Mouse (Mus musculus): ENCODE results near the gene Prkca. TPM values are rescaled to one million over a fixed set of nuclear protein-coding genes. Genes with fewer than 3 reads are reported as not detected.

Gene Prkca
- 6.8 and 7.4 TPM in 2 replicates for polyA plus RNA-seq (2012; ENCODE audit: insufficient read depth, insufficient read length, missing spikeins)

- Histone ChIP-seq H3K4me3 (ENCODE audit: insufficient read depth, low read depth, low read length) (peak within 1 kb of the TSS; percentile 83), H3K27ac (replicated peaks; ENCODE audit: low read depth, low read length) (no peak within 1 kb of the TSS), H3K4me1 (ENCODE audit: control insufficient read depth, insufficient read depth, insufficient read length, low read length) (no peaks in the 10 kb centered on the region)
Measured at GRCm38 (mm10) chr11:108343789-108344462, at the start of gene Prkca. Gene Prkca, minus strand, starts transcription at chr11:108343928.

DNA sequence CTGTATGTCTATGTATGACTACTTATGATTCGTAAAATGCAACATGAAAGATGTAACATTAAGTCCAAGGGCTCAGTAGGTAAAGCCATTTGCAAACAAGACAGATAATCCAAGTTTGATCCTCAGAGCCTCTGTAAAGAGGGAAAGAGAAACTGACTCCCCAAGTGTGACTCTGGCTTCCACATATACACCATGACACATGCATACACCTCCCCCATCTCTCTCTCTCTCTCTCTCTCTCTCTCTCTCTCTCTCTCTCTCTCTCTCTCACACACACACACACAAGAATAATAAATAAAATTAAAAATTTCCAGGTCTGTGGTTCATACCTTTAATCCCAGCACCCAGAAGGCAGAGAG lies 41.9 kb upstream of the Prkca start:
- Histone ChIP-seq H3K4me3 (ENCODE audit: insufficient read depth, low read depth, low read length) (no peak overlapping the region), H3K27ac (replicated peaks; ENCODE audit: low read depth, low read length) (no peak overlapping the region), H3K4me1 (ENCODE audit: control insufficient read depth, insufficient read depth, insufficient read length, low read length) (no peaks in the 10 kb centered on the region)

DNA sequence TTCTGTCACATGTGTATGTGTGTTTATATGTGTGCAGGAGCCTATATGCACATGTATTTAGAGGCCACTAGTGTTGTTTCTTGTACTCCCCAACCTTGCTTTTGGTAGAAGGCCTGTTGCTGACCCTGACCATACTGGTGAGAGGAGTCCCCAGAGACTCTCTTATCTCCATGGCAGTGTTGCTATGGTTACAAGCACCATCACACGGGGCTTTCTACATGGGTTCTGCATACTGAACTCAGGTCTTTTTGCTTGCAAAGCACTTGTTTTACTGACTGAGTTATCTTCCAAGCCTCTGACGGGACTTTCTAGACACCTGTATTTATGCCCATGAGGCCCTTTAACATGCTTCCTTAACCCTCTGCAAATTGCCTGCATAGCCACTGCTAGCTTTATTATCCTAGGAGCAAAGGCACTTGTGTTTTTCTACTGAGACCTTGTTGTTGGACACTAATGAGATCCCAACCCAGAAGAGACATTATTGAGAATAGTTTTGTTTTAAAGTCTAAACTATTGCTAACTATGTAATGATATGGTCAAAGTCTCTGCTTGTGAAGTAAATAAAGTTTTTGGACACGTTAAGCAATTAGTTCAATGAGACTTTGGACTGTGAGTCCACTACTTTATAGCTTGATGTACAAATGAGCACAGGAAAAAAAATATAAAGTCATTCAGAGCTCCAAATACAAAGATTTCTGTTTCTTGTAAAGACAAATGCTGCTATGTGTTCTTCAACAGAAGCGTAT lies 41.4 kb upstream of the Prkca start:
- no peaks in the 10 kb centered on the region for H3K4me1 ChIP-seq (ENCODE audit: control insufficient read depth, insufficient read depth, insufficient read length, low read length)
- H3K27ac ChIP-seq (replicated peaks; ENCODE audit: low read depth, low read length): no peak overlapping the region

DNA sequence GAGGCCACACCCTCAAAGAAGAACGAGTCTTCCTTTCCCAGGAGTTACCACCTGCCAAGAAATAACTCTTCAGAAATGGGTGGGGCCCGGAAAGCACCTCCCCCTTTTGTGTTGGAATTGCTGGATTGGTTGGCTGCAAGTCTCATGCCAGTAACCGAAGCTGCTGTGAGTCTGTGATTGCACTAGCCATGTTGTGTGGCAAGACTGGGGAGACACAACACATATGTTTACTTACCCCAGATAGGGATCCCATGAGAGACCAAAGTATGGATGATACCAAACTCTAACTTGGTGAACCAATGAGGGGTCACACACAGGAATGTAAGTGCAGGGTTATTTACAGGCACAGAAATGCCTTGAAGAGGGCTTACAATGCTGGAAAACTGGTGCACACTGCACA lies 38.9 kb upstream of the Prkca start:
- H3K4me1 ChIP-seq (ENCODE audit: control insufficient read depth, insufficient read depth, insufficient read length, low read length): no peaks in the 10 kb centered on the region
- H3K4me3 ChIP-seq (ENCODE audit: insufficient read depth, low read depth, low read length): no peak overlapping the region
- no peak overlapping the region for H3K27ac ChIP-seq (replicated peaks; ENCODE audit: low read depth, low read length)

More for the DNA sequence above, 41.4 kb upstream of the Prkca start:
- no peak overlapping the region for H3K4me3 ChIP-seq (ENCODE audit: insufficient read depth, low read depth, low read length)

- Histone ChIP-seq H3K4me3 (ENCODE audit: insufficient read depth, low read depth, low read length) (no peak overlapping the region), H3K4me1 (ENCODE audit: control insufficient read depth, insufficient read depth, insufficient read length, low read length) (no peaks in the 10 kb centered on the region), H3K27ac (replicated peaks; ENCODE audit: low read depth, low read length) (no peak overlapping the region)
Measured at GRCm38 (mm10) chr11:108378363-108378751, 34.6 kb upstream of the Prkca start.

- H3K4me3 ChIP-seq (ENCODE audit: insufficient read depth, low read depth, low read length): no peak overlapping the region
- no peak overlapping the region for H3K27ac ChIP-seq (replicated peaks; ENCODE audit: low read depth, low read length)
- H3K4me1 ChIP-seq (ENCODE audit: control insufficient read depth, insufficient read depth, insufficient read length, low read length): no peaks in the 10 kb centered on the region
Measured at GRCm38 (mm10) chr11:108377680-108378362, 34.1 kb upstream of the Prkca start.

- H3K4me3 ChIP-seq (ENCODE audit: insufficient read depth, low read depth, low read length): no peak overlapping the region
- no peaks in the 10 kb centered on the region for H3K4me1 ChIP-seq (ENCODE audit: control insufficient read depth, insufficient read depth, insufficient read length, low read length)
- H3K27ac ChIP-seq (replicated peaks; ENCODE audit: low read depth, low read length): no peak overlapping the region
Measured at GRCm38 (mm10) chr11:108376815-108377214, 33.1 kb upstream of the Prkca start.

DNA sequence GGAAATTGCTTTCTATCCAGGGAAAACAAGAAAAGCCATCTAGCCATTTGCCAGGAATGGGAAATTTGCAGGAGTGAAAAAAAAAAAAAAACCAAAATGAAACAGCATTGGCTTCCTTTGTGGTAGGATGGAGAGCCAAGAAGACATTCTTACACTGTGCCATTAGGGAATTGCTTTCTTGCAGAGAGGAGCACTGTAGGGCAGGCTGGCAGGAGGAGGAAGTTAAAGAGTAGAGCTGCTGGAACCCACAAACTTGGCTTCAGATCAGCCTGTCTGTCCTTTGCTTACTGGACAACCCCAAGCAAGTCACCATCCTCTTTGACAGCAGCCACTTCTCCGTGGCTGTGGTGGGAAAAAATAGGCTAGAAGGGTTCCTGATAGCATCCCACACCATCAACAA lies 23.3 kb upstream of the Prkca start:
- Histone ChIP-seq H3K4me1 (ENCODE audit: control insufficient read depth, insufficient read depth, insufficient read length, low read length) (no peaks in the 10 kb centered on the region), H3K27ac (replicated peaks; ENCODE audit: low read depth, low read length) (no peak overlapping the region), H3K4me3 (ENCODE audit: insufficient read depth, low read depth, low read length) (no peak overlapping the region)

DNA sequence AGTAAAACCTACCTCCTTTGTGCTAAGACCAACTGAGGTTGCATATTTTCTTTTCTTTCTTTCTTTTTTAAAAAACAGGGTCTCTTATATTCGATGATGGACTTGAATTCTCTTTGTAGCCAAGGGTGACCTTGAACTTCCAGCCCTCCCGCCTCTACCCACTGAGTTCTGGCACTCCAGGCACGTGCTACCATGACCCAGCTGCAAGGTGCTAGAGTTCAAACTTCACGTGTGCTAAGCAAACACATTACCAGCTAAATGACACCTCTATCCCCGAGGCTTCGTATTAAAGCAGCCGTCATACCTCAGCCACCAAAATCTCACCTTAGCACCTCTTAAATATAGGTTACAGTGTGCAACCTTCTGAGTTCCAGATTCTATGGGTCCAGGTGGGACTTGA lies 21.9 kb upstream of the Prkca start:
- Histone ChIP-seq H3K27ac (replicated peaks; ENCODE audit: low read depth, low read length) (no peak overlapping the region), H3K4me3 (ENCODE audit: insufficient read depth, low read depth, low read length) (no peak overlapping the region), H3K4me1 (ENCODE audit: control insufficient read depth, insufficient read depth, insufficient read length, low read length) (no peaks in the 10 kb centered on the region)

DNA sequence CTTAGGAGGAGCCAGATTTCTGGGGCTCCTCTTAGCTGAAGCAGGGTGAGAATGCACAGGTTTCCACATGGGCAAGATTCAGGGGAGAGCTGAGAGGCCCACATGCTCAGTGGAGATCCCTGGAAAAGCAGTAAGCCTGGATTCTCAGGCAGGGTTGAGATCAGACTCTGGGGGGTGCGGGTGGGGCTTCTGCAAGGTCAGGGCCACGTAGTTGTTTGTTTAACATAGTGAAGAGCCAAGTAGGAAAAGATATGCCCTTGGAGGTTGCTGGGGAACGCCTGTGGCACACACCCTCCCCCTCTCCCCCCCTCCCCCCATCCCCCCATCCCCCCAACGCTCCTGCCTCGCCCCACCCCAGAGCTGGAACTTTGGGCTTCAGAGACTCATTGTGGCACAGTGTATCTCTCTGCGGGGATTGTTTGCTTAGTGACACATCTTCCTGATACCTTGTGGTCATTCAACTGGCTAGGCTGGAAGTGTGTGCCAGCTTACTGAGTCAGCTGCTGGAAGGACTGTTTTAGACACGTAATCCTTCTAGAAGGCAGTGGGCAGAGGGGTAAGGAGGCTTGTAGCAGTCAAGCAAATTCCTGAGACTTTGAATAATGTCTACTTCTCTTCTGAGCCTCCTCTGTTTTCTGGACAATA lies 21.3 kb upstream of the Prkca start:
- Histone ChIP-seq H3K4me3 (ENCODE audit: insufficient read depth, low read depth, low read length) (no peak overlapping the region), H3K4me1 (ENCODE audit: control insufficient read depth, insufficient read depth, insufficient read length, low read length) (no peaks in the 10 kb centered on the region), H3K27ac (replicated peaks; ENCODE audit: low read depth, low read length) (no peak overlapping the region)

- Histone ChIP-seq H3K4me1 (ENCODE audit: control insufficient read depth, insufficient read depth, insufficient read length, low read length) (no peaks in the 10 kb centered on the region), H3K27ac (replicated peaks; ENCODE audit: low read depth, low read length) (no peak overlapping the region), H3K4me3 (ENCODE audit: insufficient read depth, low read depth, low read length) (no peak overlapping the region)
Measured at GRCm38 (mm10) chr11:108363991-108364390, 20.3 kb upstream of the Prkca start.

GRCm38 (mm10) chr11:108362965-108363364 lies 19.2 kb upstream of the Prkca start:
- Histone ChIP-seq H3K27ac (replicated peaks; ENCODE audit: low read depth, low read length) (no peak overlapping the region), H3K4me3 (ENCODE audit: insufficient read depth, low read depth, low read length) (no peak overlapping the region), H3K4me1 (ENCODE audit: control insufficient read depth, insufficient read depth, insufficient read length, low read length) (no peaks in the 10 kb centered on the region)

DNA sequence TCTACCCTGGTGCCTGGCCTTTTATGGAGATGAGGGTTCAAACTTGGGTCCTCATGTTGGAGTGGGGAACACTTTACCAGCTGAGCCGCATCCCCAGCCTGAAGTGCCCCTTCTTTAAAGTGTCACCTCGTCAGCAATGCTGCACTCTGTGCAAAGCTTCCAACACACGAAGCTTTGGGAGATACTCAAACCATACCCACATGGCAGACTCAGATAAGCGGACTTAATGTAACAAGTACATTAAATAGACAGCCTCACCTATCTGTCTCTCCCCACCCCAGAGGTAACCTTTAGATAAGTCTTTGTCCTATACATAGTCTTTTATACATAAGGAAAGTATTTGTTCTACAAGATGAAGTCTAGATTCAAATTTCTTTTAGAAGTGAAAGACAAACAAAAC lies 17.3 kb upstream of the Prkca start:
- H3K4me3 ChIP-seq (ENCODE audit: insufficient read depth, low read depth, low read length): no peak overlapping the region
- H3K27ac ChIP-seq (replicated peaks; ENCODE audit: low read depth, low read length): no peak overlapping the region
- H3K4me1 ChIP-seq (ENCODE audit: control insufficient read depth, insufficient read depth, insufficient read length, low read length): no peaks in the 10 kb centered on the region

- Histone ChIP-seq H3K4me1 (ENCODE audit: control insufficient read depth, insufficient read depth, insufficient read length, low read length) (no peaks in the 10 kb centered on the region), H3K27ac (replicated peaks; ENCODE audit: low read depth, low read length) (no peak overlapping the region), H3K4me3 (ENCODE audit: insufficient read depth, low read depth, low read length) (no peak overlapping the region)
Measured at GRCm38 (mm10) chr11:108358911-108359310, 15.2 kb upstream of the Prkca start.

DNA sequence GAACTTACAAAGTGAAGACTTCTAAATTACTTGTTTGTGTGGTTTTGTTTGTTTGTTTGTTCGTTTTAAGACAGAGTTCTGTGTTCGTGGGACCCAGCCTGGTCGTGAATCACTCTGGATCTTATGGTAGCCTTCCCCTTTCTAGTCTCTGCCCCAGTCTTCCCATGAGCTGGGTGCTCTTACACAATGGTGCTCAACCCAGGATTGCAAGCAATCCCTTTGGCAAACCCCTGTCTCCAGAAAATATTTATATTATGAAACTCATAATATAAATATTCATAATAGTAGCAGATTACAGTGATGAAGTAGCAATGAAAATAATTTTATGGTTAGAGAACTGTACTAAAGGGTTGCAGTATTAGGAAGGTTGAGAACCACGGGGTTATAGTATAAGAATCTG lies 12.3 kb upstream of the Prkca start:
- Histone ChIP-seq H3K4me1 (ENCODE audit: control insufficient read depth, insufficient read depth, insufficient read length, low read length) (no peaks in the 10 kb centered on the region), H3K27ac (replicated peaks; ENCODE audit: low read depth, low read length) (no peak overlapping the region), H3K4me3 (ENCODE audit: insufficient read depth, low read depth, low read length) (no peak overlapping the region)

Data from brown adipose tissue, adult 24 weeks (tissue).